Mouse (Mus musculus): ENCODE data around the gene Svs5. TPM values are rescaled to one million over a fixed set of nuclear protein-coding genes. Genes with fewer than 3 reads are reported as not detected.

Svs5 gene
- polyA plus RNA-seq, 1 experiment from 2014 or later, result not detected

GRCm38 (mm10) chr2:164368620-164369105, 36.1 kb downstream of the Svs5 start:
- no peak for ATAC-seq (replicated peaks; ENCODE audit: low FRiP score)
- no peaks in the 10 kb centered on the region for H3K4me1 ChIP-seq (replicated peaks; ENCODE audit: control insufficient read depth, insufficient read depth, low read length)
- H3K27me3 ChIP-seq (ENCODE audit: control insufficient read depth, insufficient read depth, low read length), result no peaks in the 10 kb centered on the region
- H3K4me2 ChIP-seq (ENCODE audit: low read depth, low read length, severe bottlenecking), result no peak overlapping the region
- H3K9ac ChIP-seq (ENCODE audit: low read length), result no peak overlapping the region
- DNase-seq (ENCODE audit: low spot score), result no peak
- H3K9me3 ChIP-seq (ENCODE audit: control insufficient read depth, low read length), result no peaks in the 10 kb centered on the region
- no peak overlapping the region for H3K4me3 ChIP-seq (ENCODE audit: low read depth, low read length)
- no peaks in the 10 kb centered on the region for H3K36me3 ChIP-seq (ENCODE audit: control insufficient read depth, insufficient read depth, low read length)
- 88% methylated on average over 6 of the region's 6 CpGs for WGBS
- no peak overlapping the region for H3K27ac ChIP-seq (ENCODE audit: low read depth, low read length)

DNA sequence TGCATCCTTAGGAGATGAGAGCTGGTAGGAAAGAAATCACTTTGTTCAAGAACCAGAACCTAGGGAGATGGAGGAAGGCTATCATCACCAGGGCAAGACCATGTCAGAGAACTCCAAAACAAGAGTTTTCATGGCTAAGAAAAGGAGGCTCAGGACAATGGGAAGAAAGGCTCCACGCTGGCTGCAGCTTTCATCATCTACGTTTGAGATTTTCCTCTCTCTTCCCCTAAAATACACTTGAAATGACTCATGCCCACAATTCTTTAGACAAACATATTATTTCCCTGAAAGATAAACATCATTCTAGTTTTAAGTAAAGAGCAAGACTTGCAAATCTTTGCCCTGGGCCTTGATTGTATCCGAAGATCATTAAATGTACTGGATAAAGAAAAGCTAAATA, 38.8 kb downstream of the Svs5 start:
- Histone ChIP-seq H3K27ac (ENCODE audit: low read depth, low read length) (no peak overlapping the region), H3K9ac (ENCODE audit: low read length) (no peak overlapping the region), H3K4me3 (ENCODE audit: low read depth, low read length) (no peak overlapping the region), H3K4me2 (ENCODE audit: low read depth, low read length, severe bottlenecking) (no peak overlapping the region), H3K27me3 (ENCODE audit: control insufficient read depth, insufficient read depth, low read length) (no peaks in the 10 kb centered on the region), H3K36me3 (ENCODE audit: control insufficient read depth, insufficient read depth, low read length) (no peaks in the 10 kb centered on the region), H3K9me3 (ENCODE audit: control insufficient read depth, low read length) (no peaks in the 10 kb centered on the region), H3K4me1 (replicated peaks; ENCODE audit: control insufficient read depth, insufficient read depth, low read length) (no peaks in the 10 kb centered on the region)
- 85% methylated on average over 3 of the region's 3 CpGs for WGBS
- DNase-seq (ENCODE audit: low spot score), result no peak
- no peak for ATAC-seq (replicated peaks; ENCODE audit: low FRiP score)

- ATAC-seq (replicated peaks; ENCODE audit: low FRiP score), result no peak
- Histone ChIP-seq H3K27me3 (ENCODE audit: control insufficient read depth, insufficient read depth, low read length) (no peaks in the 10 kb centered on the region), H3K9me3 (ENCODE audit: control insufficient read depth, low read length) (no peaks in the 10 kb centered on the region), H3K4me1 (replicated peaks; ENCODE audit: control insufficient read depth, insufficient read depth, low read length) (no peaks in the 10 kb centered on the region), H3K4me2 (ENCODE audit: low read depth, low read length, severe bottlenecking) (no peak overlapping the region), H3K36me3 (ENCODE audit: control insufficient read depth, insufficient read depth, low read length) (no peaks in the 10 kb centered on the region), H3K27ac (ENCODE audit: low read depth, low read length) (no peak overlapping the region), H3K9ac (ENCODE audit: low read length) (no peak overlapping the region), H3K4me3 (ENCODE audit: low read depth, low read length) (no peak overlapping the region)
- DNase-seq (ENCODE audit: low spot score), result no peak
- WGBS, result 44% methylated on average over 3 of the region's 3 CpGs
These were observed 40.0 kb downstream of the Svs5 start for GRCm38 (mm10) chr2:164372408-164373053.

GRCm38 (mm10) chr2:164373187-164373586, 40.6 kb downstream of the Svs5 start:
- ATAC-seq (replicated peaks; ENCODE audit: low FRiP score) (no peak), DNase-seq (ENCODE audit: low spot score) (no peak)
- H3K4me2 ChIP-seq (ENCODE audit: low read depth, low read length, severe bottlenecking), result no peak overlapping the region
- WGBS, result 60% methylated on average over 4 of the region's 4 CpGs
- no peak overlapping the region for H3K4me3 ChIP-seq (ENCODE audit: low read depth, low read length)
- no peaks in the 10 kb centered on the region for H3K36me3 ChIP-seq (ENCODE audit: control insufficient read depth, insufficient read depth, low read length)
- H3K27ac ChIP-seq (ENCODE audit: low read depth, low read length), result no peak overlapping the region
- no peak overlapping the region for H3K9ac ChIP-seq (ENCODE audit: low read length)
- no peaks in the 10 kb centered on the region for H3K27me3 ChIP-seq (ENCODE audit: control insufficient read depth, insufficient read depth, low read length)
- H3K4me1 ChIP-seq (replicated peaks; ENCODE audit: control insufficient read depth, insufficient read depth, low read length), result no peaks in the 10 kb centered on the region
- H3K9me3 ChIP-seq (ENCODE audit: control insufficient read depth, low read length), result no peaks in the 10 kb centered on the region

- Histone ChIP-seq H3K9me3 (ENCODE audit: control insufficient read depth, low read length) (no peaks in the 10 kb centered on the region), H3K36me3 (ENCODE audit: control insufficient read depth, insufficient read depth, low read length) (no peaks in the 10 kb centered on the region), H3K4me1 (replicated peaks; ENCODE audit: control insufficient read depth, insufficient read depth, low read length) (no peaks in the 10 kb centered on the region), H3K27me3 (ENCODE audit: control insufficient read depth, insufficient read depth, low read length) (no peaks in the 10 kb centered on the region), H3K9ac (ENCODE audit: low read length) (no peak overlapping the region), H3K4me3 (ENCODE audit: low read depth, low read length) (no peak overlapping the region), H3K27ac (ENCODE audit: low read depth, low read length) (no peak overlapping the region), H3K4me2 (ENCODE audit: low read depth, low read length, severe bottlenecking) (no peak overlapping the region)
- WGBS, result 90% methylated on average over 15 of the region's 15 CpGs
- ATAC-seq (replicated peaks; ENCODE audit: low FRiP score), result no peak
- no peak for DNase-seq (ENCODE audit: low spot score)
These were observed 45.2 kb downstream of the Svs5 start for GRCm38 (mm10) chr2:164377478-164378426.

DNA sequence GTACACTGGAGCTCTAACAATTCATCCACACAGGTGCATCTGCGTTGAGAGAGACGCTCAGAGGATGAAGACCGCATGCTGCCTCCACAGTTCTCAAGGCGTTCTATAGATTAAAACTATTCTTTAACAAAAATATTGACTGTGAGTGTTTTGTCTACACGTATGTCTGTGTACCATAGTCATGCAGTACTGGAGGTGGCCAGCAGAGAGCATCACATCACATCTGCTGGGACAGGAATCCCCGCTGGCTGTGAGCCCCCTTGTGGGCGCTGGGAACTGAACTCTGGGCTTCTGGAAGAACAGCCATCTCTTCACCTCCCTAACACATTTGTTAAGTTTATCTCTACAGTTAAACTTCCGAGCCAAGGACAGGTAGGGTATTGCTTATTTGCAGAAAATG, 49.2 kb downstream of the Svs5 start:
- no peak overlapping the region for H3K4me3 ChIP-seq (ENCODE audit: low read depth, low read length)
- H3K9me3 ChIP-seq (ENCODE audit: control insufficient read depth, low read length), result no peaks in the 10 kb centered on the region
- ATAC-seq (replicated peaks; ENCODE audit: low FRiP score) (no peak), DNase-seq (ENCODE audit: low spot score) (no peak)
- peaks cover 4% of the 10 kb centered on the region; the same call in 1 of the 2 replicates for H3K4me1 ChIP-seq (replicated peaks; ENCODE audit: control insufficient read depth, insufficient read depth, low read length)
- H3K36me3 ChIP-seq (ENCODE audit: control insufficient read depth, insufficient read depth, low read length), result no peaks in the 10 kb centered on the region
- H3K27me3 ChIP-seq (ENCODE audit: control insufficient read depth, insufficient read depth, low read length), result peaks cover 3% of the 10 kb centered on the region; the same call in 1 of the 2 replicates
- no peak overlapping the region for H3K4me2 ChIP-seq (ENCODE audit: low read depth, low read length, severe bottlenecking)
- H3K27ac ChIP-seq (ENCODE audit: low read depth, low read length), result no peak overlapping the region
- 73% methylated on average over 8 of the region's 8 CpGs for WGBS
- H3K9ac ChIP-seq (ENCODE audit: low read length), result no peak overlapping the region

DNA sequence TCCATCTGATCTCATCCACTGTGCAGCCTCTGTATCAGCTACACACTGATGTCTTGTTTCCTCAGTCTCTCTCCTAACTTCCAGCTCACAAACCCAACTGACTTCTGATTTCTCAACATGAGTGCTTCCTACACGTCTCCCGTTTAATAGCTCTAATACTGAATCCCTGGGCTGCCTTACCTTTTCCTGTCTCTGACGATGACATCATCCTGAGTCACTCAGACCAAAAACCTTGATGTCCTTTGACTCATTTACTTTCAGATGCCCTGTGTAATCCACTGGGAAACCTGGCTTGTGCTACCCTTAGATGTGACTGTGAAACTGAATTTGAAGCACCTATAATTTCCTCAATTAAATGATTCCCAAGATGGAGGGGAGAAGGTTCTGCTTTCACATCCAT, 50.4 kb downstream of the Svs5 start:
- 90% methylated on average over 3 of the region's 3 CpGs for WGBS
- H3K27ac ChIP-seq (ENCODE audit: low read depth, low read length), result no peak overlapping the region
- ATAC-seq (replicated peaks; ENCODE audit: low FRiP score) (no peak), DNase-seq (ENCODE audit: low spot score) (no peak)
- H3K4me1 ChIP-seq (replicated peaks; ENCODE audit: control insufficient read depth, insufficient read depth, low read length), result peaks cover 4% of the 10 kb centered on the region; the same call in 1 of the 2 replicates
- H3K4me3 ChIP-seq (ENCODE audit: low read depth, low read length), result no peak overlapping the region
- H3K27me3 ChIP-seq (ENCODE audit: control insufficient read depth, insufficient read depth, low read length), result peaks cover 4% of the 10 kb centered on the region; the same call in 1 of the 2 replicates
- H3K9me3 ChIP-seq (ENCODE audit: control insufficient read depth, low read length), result no peaks in the 10 kb centered on the region
- no peak overlapping the region for H3K9ac ChIP-seq (ENCODE audit: low read length)
- no peaks in the 10 kb centered on the region for H3K36me3 ChIP-seq (ENCODE audit: control insufficient read depth, insufficient read depth, low read length)
- no peak overlapping the region for H3K4me2 ChIP-seq (ENCODE audit: low read depth, low read length, severe bottlenecking)
